Mouse (Mus musculus) heart, postnatal 25 days (tissue): ENCODE data around the gene Gm11562. TPM values are rescaled to one million over a fixed set of nuclear protein-coding genes. Genes with fewer than 3 reads are reported as not detected.
"Not testable (repeated sequence)": the region's sequence is repeated elsewhere in the genome, so short reads cannot be mapped to it uniquely, and the experiment has no call there.

Experiments used
- DNase-seq: peaks from one replicate; pipeline ENCODE4 v3.0.0; 2022; ENCODE audit warnings: low spot score
- intact Hi-C: fragments of 180-260 bp; cut with DNase I; formaldehyde crosslinking; loops from one replicate; pipeline ENCODE4 v1.15.1; 2025
- total RNA-seq, 2 experiments: library from RNA; stranded (reverse); gene quantifications; 2 replicates each; pipeline ENCODE4 v1.2.3; 2021

The Gm11562 gene
- total RNA-seq, 2 experiments from 2014 or later, result not detected

DNA sequence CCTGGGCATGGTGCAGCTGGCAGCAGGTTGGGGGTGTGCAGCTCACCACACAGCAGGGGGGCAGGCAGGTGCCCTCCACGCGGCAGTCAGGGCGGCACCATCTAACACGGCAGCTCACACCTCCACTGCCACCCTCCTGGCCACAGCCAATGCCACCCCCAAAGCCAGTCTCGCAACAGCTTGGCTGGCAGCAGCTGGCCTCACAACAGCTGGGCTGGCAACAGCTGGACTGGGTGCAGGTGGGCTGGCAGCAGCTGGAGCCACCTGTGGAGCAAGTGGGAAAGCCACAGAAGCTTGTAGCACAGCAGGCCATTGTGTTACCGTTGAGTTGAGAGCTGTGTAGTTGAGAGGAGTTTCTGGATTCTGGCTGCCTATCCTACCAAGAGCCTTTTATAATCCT, 22.5 kb downstream of the Gm11562 start, which contains the start of gene Krtap9-3:
Krtap9-3 (minus strand) TSS at position 364 of the 400 bp plus-strand sequence.
- intact Hi-C loops, DNase-seq: not testable (repeated sequence)

GRCm38 (mm10) chr11:99590981-99591380, 29.3 kb downstream of the Gm11562 start, which contains the start of gene Krtap1-3:
TSS of gene Krtap1-3 (minus strand) at chr11:99591339.
- no peak for DNase-seq
- intact Hi-C loops, result no loop called here

DNA sequence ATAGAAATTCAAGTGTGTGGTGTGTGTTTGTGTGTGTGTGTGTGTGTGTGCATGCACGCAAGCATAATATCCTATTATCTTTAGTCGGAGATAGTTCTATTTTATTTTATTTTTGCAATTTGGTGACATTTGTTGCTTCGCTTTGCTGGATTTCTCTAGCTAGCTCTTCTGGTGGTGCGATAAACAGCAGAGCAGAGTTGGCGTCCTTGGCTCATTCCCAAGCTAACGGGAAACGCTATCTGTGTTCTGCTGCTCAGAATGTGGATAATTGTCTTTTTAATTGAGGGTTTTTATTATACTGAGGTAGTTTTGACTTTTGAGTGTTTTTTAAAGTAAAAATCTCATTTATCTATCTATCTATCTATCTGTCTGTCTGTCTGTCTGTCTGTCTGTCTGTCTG, 35.1 kb downstream of the Gm11562 start:
- intact Hi-C loops, result no loop called here

DNA sequence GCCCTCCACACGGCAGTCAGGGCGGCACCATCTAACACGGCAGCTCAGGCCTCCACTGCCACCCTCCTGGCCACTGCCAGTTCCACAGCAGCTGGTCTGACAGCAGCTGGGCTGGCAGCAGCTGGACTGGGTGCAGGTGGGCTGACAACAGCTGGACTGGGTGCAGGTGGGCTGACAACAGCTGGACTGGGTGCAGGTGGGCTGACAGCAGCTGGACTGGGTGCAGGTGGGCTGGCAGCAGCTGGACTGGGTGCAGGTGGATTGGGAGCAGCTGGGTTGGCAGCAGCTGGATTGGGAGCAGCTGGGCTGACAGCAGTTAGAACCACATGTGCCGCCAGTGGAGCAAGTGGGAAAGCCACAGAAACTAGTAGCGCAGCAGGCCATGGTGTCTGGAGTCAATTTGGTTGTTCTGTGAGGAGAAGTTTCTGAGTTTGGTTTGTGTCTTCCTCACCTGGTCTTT, 37.0 kb downstream of the Gm11562 start, which contains the start of gene Krtap1-4:
Krtap1-4 (minus strand) TSS at position 410 of the 460 bp plus-strand sequence.
- intact Hi-C loops, result no loop called here
- DNase-seq, result no peak

More for the DNA sequence above, 35.1 kb downstream of the Gm11562 start:
- no peak for DNase-seq

DNA sequence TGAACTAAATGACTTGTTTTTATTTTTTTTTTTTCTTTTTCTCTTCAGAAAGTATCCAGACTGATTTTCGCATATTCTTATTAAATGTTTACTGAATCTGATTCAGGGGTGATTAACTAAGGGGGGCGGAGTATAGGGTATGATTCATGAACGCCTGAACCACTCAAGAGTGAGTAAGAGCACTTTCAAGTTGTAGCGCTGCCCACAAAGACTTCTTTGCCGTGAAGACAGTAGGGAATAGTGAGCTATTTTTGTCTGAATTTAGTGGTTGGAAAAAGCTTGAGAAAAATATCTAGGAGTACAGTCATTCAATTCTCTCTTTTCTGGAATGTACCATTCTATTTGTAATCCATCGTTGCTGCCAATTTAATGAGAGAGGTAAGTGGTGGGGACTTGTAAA, 38.7 kb downstream of the Gm11562 start:
- intact Hi-C loops, result no loop called here
- DNase-seq, result no peak

DNA sequence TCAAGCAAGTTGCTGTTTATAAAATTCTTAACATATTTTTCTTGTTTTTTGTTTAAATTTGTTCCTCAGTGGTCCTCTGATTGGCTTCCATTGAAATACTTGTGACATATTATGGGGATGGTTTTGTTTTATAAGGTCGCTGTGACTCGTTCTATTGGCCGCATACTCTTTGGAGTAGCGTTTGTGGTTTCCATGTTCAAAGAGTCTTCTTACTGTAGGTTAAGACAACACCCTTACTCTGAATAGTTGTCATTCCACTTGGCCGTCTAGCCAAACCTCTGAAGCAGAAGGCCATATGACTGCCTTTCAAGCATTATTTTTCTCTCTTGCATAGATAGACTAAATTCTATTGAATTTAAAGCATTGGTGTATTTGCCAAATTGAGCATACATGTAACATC, 39.2 kb downstream of the Gm11562 start:
- intact Hi-C loops, result no loop called here

DNA sequence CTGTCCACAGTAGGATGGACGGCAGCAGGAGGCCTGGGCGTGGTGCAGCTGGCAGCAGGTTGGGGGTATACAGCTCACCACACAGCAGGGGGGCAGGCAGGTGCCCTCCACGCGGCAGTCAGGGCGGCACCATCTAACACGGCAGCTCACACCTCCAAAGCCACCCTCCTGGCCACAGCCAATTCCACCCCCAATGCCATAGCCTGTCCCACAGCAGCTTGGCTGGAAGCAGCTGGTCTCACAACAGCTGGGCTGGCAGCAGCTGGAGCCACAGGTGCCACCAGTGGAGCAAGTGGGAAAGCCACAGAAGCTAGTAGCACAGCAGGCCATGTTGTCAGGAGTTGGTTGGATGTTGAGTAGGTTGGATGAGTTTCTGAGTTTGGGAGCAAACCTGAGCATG, 39.6 kb downstream of the Gm11562 start, which contains the start of gene Krtap1-5:
Krtap1-5 (minus strand) TSS at position 381 of the 400 bp plus-strand sequence.
- DNase-seq, result no peak
- intact Hi-C loops, result no loop called here

More for the DNA sequence above, 39.2 kb downstream of the Gm11562 start:
- DNase-seq, result no peak

- DNase-seq, result no peak
Observed at GRCm38 (mm10) chr11:99574106-99574505, 46.1 kb downstream of the Gm11562 start.

DNA sequence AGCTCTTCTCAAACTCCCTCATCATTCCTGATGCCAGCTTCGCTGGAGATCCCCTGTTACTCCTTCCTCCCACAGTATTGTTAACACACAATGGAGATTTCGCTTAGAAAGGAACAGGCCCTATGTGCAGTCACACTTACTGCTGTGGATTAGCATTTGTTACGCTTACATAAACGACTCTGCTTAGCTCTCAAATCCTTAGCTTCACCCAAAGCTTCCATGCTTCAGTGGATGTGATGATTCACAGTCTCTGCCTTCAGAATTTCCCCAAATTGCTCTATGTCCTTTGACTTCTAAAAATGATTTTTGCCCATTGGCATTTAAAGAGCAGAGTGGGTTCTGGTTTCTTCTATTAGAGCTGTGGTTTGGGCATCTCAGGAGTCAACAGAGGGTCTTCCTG, 47.1 kb downstream of the Gm11562 start:
- DNase-seq, result no peak
- intact Hi-C loops, result loop anchor here (2.0 kb wide), 1 partner anchor 108 kb away; no protein-coding TSS in a partner anchor

More at GRCm38 (mm10) chr11:99574106-99574505, 46.1 kb downstream of the Gm11562 start:
- intact Hi-C loops, result loop anchor here (2.0 kb wide), 1 partner anchor 195 kb away; no protein-coding TSS in a partner anchor

Other genes with a start within 250 kb of the Gm11562 start
- gene Krt28, start 245.5 kb downstream of the Gm11562 start, total RNA-seq, result not detected
- gene Krt10, start 231.1 kb downstream of the Gm11562 start, total RNA-seq, result 1 to 10 TPM; 5.3 to 5.5 TPM
- gene Krt12, start 198.2 kb downstream of the Gm11562 start, total RNA-seq, result not detected
- not detected for gene Krt20, start 182.3 kb downstream of the Gm11562 start, total RNA-seq
- gene Krt23, start 127.3 kb downstream of the Gm11562 start, total RNA-seq, result not detected
- gene Krt39, start 99.1 kb downstream of the Gm11562 start, total RNA-seq, result not detected
- gene Krt40, start 77.3 kb downstream of the Gm11562 start, total RNA-seq, result not detected
- gene Krtap3-3, start 69.6 kb downstream of the Gm11562 start, total RNA-seq, result not detected
- gene Krtap3-2, start 63.6 kb downstream of the Gm11562 start, total RNA-seq, result not detected
- not detected for gene Gm11939, start 61.0 kb downstream of the Gm11562 start, total RNA-seq
- gene Krtap3-1, start 53.8 kb downstream of the Gm11562 start, total RNA-seq, result not detected
- gene Krtap1-5, start 39.4 kb downstream of the Gm11562 start, total RNA-seq, result not detected
- gene Krtap1-4, start 36.8 kb downstream of the Gm11562 start, total RNA-seq, result not detected
- not detected for gene Krtap1-3, start 29.1 kb downstream of the Gm11562 start, total RNA-seq
- gene Krtap9-3, start 22.3 kb downstream of the Gm11562 start, total RNA-seq, result not detected
- not detected for gene Gm11938, start 17.1 kb downstream of the Gm11562 start, total RNA-seq
- gene Gm11937, start 10.2 kb downstream of the Gm11562 start, total RNA-seq, result not detected
- not detected for gene Krtap2-4, start 5.6 kb downstream of the Gm11562 start, total RNA-seq
- gene Krtap4-1, start 7.8 kb upstream of the Gm11562 start, total RNA-seq, result not detected
- not detected for gene Krtap4-2, start 14.6 kb upstream of the Gm11562 start, total RNA-seq
- not detected for gene Krtap4-7, start 23.7 kb upstream of the Gm11562 start, total RNA-seq
- not detected for gene Gm11555, start 29.8 kb upstream of the Gm11562 start, total RNA-seq
- not detected for gene Gm11563, start 38.5 kb upstream of the Gm11562 start, total RNA-seq
- gene Krtap4-6, start 45.5 kb upstream of the Gm11562 start, total RNA-seq, result not detected
- not detected for gene Gm14190, start 70.3 kb upstream of the Gm11562 start, total RNA-seq
- gene Gm14180, start 113.9 kb upstream of the Gm11562 start, total RNA-seq, result not detected
- gene Gm11595, start 152.5 kb upstream of the Gm11562 start, total RNA-seq, result not detected
- gene Krtap4-8, start 160.3 kb upstream of the Gm11562 start, total RNA-seq, result not detected
- gene Krtap4-9, start 164.8 kb upstream of the Gm11562 start, total RNA-seq, result not detected
- gene Gm11596, start 173.0 kb upstream of the Gm11562 start, total RNA-seq, result not detected
- gene Gm11569, start 178.5 kb upstream of the Gm11562 start, total RNA-seq, result not detected
- gene Gm11554, start 184.0 kb upstream of the Gm11562 start, total RNA-seq, result not detected
- not detected for gene Krtap4-13, start 189.5 kb upstream of the Gm11562 start, total RNA-seq
- gene Gm11564, start 195.2 kb upstream of the Gm11562 start, total RNA-seq, result not detected
- not detected for gene 2300003K06Rik, start 217.6 kb upstream of the Gm11562 start, total RNA-seq
- not detected for gene Krtap4-16, start 231.2 kb upstream of the Gm11562 start, total RNA-seq
- not detected for gene Gm11568, start 237.5 kb upstream of the Gm11562 start, total RNA-seq
- not detected for gene Gm11559, start 244.0 kb upstream of the Gm11562 start, total RNA-seq